Mouse (Mus musculus): ENCODE data around the gene Sgcd.

DNA sequence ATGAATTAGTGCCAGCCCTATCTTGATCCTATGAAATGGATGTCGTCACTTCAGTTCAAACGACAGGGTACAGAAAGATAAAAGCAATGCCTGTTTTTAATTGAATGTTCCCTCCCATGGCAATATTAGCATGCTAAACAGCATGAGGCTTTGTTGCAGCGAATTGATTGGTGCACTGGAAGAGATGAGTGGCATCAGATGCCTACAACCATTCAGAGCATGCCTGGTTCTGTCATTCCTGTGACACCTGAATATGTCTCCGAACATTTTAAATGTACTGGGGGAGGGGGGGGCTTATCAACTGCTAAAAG, 210.9 kb downstream of the Sgcd start:
- no peak for TF ChIP-seq CTCF (IDR thresholded peaks at IDR 0.05)
- TF ChIP-seq EP300 (IDR thresholded peaks at IDR 0.05) = no peak

Data from lung, postnatal 0 days (tissue).